In genomic region chr11:79753491-79753890, GRCm38 (mm10) we compare ENCODE assay signal across 17 mouse cellular contexts.
"Had no signal": no experiment of that assay in that cellular context is flagged by ENCODE, and none has a peak within 500 bp of the region (broad histone marks: within the 10 kb centered on the region; RNA-seq: fewer than 3 reads in every experiment).

No protein-coding gene starts in this region.

- H3K36me3 ChIP-seq: liver, embryonic 15.5 days had no signal

- H3K4me3 ChIP-seq: layer of hippocampus, adult 2 months; liver, embryonic 15.5 days had no signal

- H3K27me3 ChIP-seq: liver, embryonic 15.5 days had no signal

- H3K27ac ChIP-seq: kidney, postnatal 0 days; layer of hippocampus, adult 2 months; liver, embryonic 15.5 days; stomach, postnatal 0 days had no signal

- H3K9ac ChIP-seq: liver, embryonic 15.5 days had no signal

- DNase-seq: kidney, adult 2 months; layer of hippocampus, adult 9-11 months; lung, adult 2 months; lung, postnatal 14 days; lung, postnatal 4 days; midbrain, embryonic 14.5 days; right cerebral cortex, adult 18-20 months; right cerebral cortex, postnatal 14 days; right cerebral cortex, postnatal 4 days; thymus, adult 2 months; thymus, postnatal 14 days; thymus, postnatal 4 days had no signal

- H3K4me2 ChIP-seq: liver, embryonic 15.5 days; midbrain, embryonic 11.5 days had no signal

- H3K9me3 ChIP-seq: liver, embryonic 15.5 days had no signal
